Mouse (Mus musculus) brain, embryonic 14.5 days (tissue): ENCODE data around the gene Myo5a.

Experiments used
- CTCF ChIP-seq: fragments of 200-500 bp; IDR thresholded peaks from 2 replicates; pipeline ENCODE4 v1.5.1; 2012; ENCODE audit warnings: inconsistent platforms, mild to moderate bottlenecking, moderate library complexity, borderline replicate concordance; ENCODE audit not compliant: insufficient read depth, insufficient read length; ENCODE audit errors: extremely low read depth
- POLR2A ChIP-seq: fragments of 200-500 bp; IDR thresholded peaks from 2 replicates; pipeline ENCODE4 v1.6.1; 2012; ENCODE audit warnings: mild to moderate bottlenecking, inconsistent platforms, borderline replicate concordance; ENCODE audit not compliant: poor library complexity, insufficient read depth, insufficient read length, severe bottlenecking; ENCODE audit errors: extremely low read depth

DNA sequence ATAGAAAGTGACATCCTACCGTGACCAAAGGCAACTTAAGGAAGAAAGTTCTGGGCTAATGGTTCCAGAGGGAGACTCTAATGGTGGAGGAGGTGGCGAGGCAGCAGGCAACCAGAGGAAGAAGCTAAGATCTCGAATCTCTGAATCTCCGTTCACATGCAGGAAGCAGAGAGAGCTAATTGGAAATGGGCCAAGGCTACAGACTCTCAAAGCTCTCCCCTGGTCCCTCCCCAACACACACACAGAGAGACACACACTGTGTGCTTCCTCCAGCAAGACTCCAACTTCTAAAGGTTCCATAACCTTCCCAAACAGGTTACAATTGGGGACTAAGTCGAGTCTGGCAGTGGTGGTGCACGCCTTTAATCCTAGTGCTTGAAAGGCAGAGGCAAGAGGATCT lies 199.6 kb downstream of the Myo5a start:
- TF ChIP-seq CTCF (no peak), POLR2A (no peak)
